Mouse (Mus musculus) cortical plate, adult 2 months (tissue): Measurements from ENCODE around the gene Abcf3.

ENCODE experiments used
- CTCF ChIP-seq: fragments of 200-500 bp; IDR thresholded peaks from 2 replicates; pipeline ENCODE4 v1.5.1; 2011; ENCODE audit warnings: mild to moderate bottlenecking, control low read depth, low read length; ENCODE audit not compliant: insufficient read depth; ENCODE audit errors: extremely low read depth
- POLR2A ChIP-seq: fragments of 200-500 bp; IDR thresholded peaks from 2 replicates; pipeline ENCODE4 v1.6.1; 2011; ENCODE audit warnings: mild to moderate bottlenecking, low read length, control low read depth; ENCODE audit not compliant: insufficient read depth; ENCODE audit errors: extremely low read depth

DNA sequence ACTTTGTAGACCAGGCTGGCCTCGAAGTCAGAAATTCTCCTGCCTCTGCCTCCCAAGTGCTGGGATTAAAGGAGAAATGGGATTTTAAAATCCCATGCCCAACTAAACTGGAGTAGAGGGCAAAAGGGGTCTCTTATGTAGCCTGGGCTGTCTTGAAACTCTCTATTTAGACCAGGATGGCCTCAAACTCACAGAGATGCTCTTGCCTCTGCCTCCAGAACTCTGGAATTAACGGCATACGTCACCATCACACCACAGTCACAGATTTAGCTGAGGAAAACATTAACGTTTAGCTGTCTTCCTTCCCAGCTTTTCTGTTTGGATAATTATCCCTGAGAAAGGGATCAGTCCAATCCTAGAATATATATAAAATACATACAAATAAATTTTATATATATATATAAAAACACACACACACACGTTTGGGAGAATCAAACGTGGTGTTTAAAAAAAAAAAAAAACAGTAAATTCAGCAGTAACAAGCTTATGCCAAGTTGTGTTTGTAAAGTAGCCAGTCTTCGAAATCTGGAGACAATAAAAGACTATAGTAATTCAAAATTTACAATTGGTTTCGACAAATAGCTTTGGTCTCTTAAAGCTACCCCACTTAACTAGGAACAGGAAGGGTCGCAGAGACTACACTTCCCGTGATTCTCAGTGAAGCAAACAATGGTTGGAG is 13.6 kb upstream of the Abcf3 start:
- TF ChIP-seq POLR2A (no peak), CTCF (no peak)
